Mouse (Mus musculus) midbrain, embryonic 14.5 days (tissue): ENCODE data around the gene Trio. TPM values are rescaled to one million over a fixed set of nuclear protein-coding genes. Genes with fewer than 3 reads are reported as not detected.
A peak's percentile ranks its signal among the peaks of the same experiment; 100 is the strongest.

Source experiments
- ATAC-seq: fragments of 200-750 bp; cut with Nextera tagmentation; 2 replicates; pipeline ENCODE4 v1.8.0; 2017; ENCODE audit warnings: moderate number of reproducible peaks, moderate library complexity; ENCODE audit not compliant: low FRiP score, low TSS enrichment
- DNase-seq: peaks from one replicate; pipeline ENCODE4 v3.0.0-alpha.2; 2015
- H3K27ac ChIP-seq: fragments of 300-500 bp; sonication (generic); replicated peaks from 2 replicates; pipeline ENCODE4 v1.5.1; 2014; ENCODE audit warnings: mild to moderate bottlenecking, low read depth, low read length, moderate library complexity
- H3K27me3 ChIP-seq: fragments of 300-500 bp; sonication (generic); 2 replicates; pipeline ENCODE4 v1.6.1; 2014; ENCODE audit warnings: low read length, control low read depth, mixed read lengths; ENCODE audit not compliant: control insufficient read depth, insufficient read depth
- H3K36me3 ChIP-seq: fragments of 300-500 bp; sonication (generic); 2 replicates; pipeline ENCODE4 v1.6.1; 2014; ENCODE audit warnings: low read length, control low read depth; ENCODE audit not compliant: control insufficient read depth, insufficient read depth
- H3K4me1 ChIP-seq: fragments of 300-500 bp; sonication (generic); 2 replicates; pipeline ENCODE4 v1.6.1; 2014; ENCODE audit warnings: mild to moderate bottlenecking, antibody characterized with exemption, low read length, control low read depth; ENCODE audit not compliant: control insufficient read depth, insufficient read depth
- H3K4me2 ChIP-seq: fragments of 300-500 bp; sonication (generic); 2 replicates; pipeline ENCODE4 v1.6.1; 2014; ENCODE audit warnings: mild to moderate bottlenecking, low read length, moderate library complexity
- H3K4me3 ChIP-seq: fragments of 300-500 bp; sonication (generic); replicated peaks from 2 replicates; pipeline ENCODE4 v1.5.1; 2014; ENCODE audit warnings: low read depth, low read length
- H3K9ac ChIP-seq: fragments of 300-500 bp; sonication (generic); replicated peaks from 2 replicates; pipeline ENCODE4 v1.6.1; 2014; ENCODE audit warnings: mild to moderate bottlenecking, low read length, moderate library complexity
- H3K9me3 ChIP-seq: fragments of 300-500 bp; sonication (generic); 2 replicates; pipeline ENCODE4 v1.6.1; 2016; ENCODE audit warnings: low read length, control low read depth, mixed read lengths; ENCODE audit not compliant: control insufficient read depth
- WGBS: fragments of 180-500 bp; shearing (Covaris S2); extraction: QIAGEN DNeasy Blood & Tissue Kit; methylation state at CpG from one replicate; pipeline ENCODE4 v1.1.7; 2014; 5-methylcytosine and 5-hydroxymethylcytosine counted together
- polyA plus RNA-seq: library from polyadenylated mRNA; unstranded; fragments of >200 nt; fragmentation: Nextera tagmentation; extraction: Ambion mirVana; gene quantifications from 2 replicates; pipeline ENCODE4 v1.2.1, GENCODE M21; 2014

Trio gene
- polyA plus RNA-seq, 1 experiment from 2014 or later: 56.5 TPM

- Histone ChIP-seq H3K4me1 (peaks cover 35% of the 10 kb centered on the region), H3K4me3 (no peak overlapping the region), H3K27me3 (no peaks in the 10 kb centered on the region), H3K36me3 (peaks cover 4% of the 10 kb centered on the region; the same call in 1 of the 2 replicates), H3K27ac (no peak overlapping the region), H3K9ac (no peak overlapping the region), H3K9me3 (no peaks in the 10 kb centered on the region), H3K4me2 (no peak overlapping the region)
- DNase-seq (no peak), ATAC-seq (no peak)
- WGBS: 45% methylated on average over 3 of the region's 3 CpGs
Measured at GRCm38 (mm10) chr15:27920751-27921150, 104.9 kb downstream of the Trio start.

GRCm38 (mm10) chr15:27919540-27919939, 106.1 kb downstream of the Trio start:
- DNase-seq (peak; percentile 87), ATAC-seq (peak; percentile 72; the same call in 1 of the 2 replicates)
- Histone ChIP-seq H3K4me2 (no peak overlapping the region), H3K9ac (no peak overlapping the region), H3K27me3 (no peaks in the 10 kb centered on the region), H3K9me3 (no peaks in the 10 kb centered on the region), H3K4me1 (peaks cover 23% of the 10 kb centered on the region), H3K36me3 (peaks cover 4% of the 10 kb centered on the region; the same call in 1 of the 2 replicates), H3K27ac (no peak overlapping the region), H3K4me3 (no peak overlapping the region)
- 17% methylated on average over 5 of the region's 5 CpGs for WGBS

DNA sequence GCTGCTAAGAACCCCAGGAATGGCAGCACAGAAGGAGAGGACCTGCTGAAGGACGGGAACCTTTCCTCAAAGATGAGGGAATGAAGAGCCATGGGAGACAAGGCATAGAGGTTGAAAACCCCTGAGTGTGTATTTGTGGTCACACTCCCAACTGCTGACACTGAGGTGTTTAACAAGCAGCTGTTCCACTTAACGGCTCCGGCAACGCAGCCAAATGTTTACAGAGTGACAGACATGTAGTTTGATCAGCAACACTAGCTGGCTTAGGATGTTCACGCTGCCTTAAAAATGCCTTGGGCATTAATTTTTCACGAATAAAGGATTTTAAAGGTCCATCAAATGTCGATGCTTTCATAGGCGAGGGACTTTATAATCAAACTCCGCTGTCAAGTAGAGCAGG, 106.8 kb downstream of the Trio start:
- H3K4me3 ChIP-seq: no peak overlapping the region
- H3K9me3 ChIP-seq: no peaks in the 10 kb centered on the region
- DNase-seq (no peak), ATAC-seq (no peak)
- no peaks in the 10 kb centered on the region for H3K27me3 ChIP-seq
- 70% methylated on average over 9 of the region's 9 CpGs for whole genome bisulfite sequencing
- H3K4me1 ChIP-seq: peaks cover 16% of the 10 kb centered on the region
- H3K9ac ChIP-seq: no peak overlapping the region
- H3K36me3 ChIP-seq: peaks cover 4% of the 10 kb centered on the region; the same call in 1 of the 2 replicates
- H3K4me2 ChIP-seq: no peak overlapping the region
- 0 out of 2 replicates have a peak overlapping the region, but pooled peaks have one; percentile 14 for H3K27ac ChIP-seq

- H3K27me3 ChIP-seq: no peaks in the 10 kb centered on the region
- H3K27ac ChIP-seq: no peak overlapping the region
- no peak for ATAC-seq
- no peak overlapping the region for H3K4me2 ChIP-seq
- peaks cover 9% of the 10 kb centered on the region; the same call in 1 of the 2 replicates for H3K36me3 ChIP-seq
- no peaks in the 10 kb centered on the region for H3K9me3 ChIP-seq
- no peak for DNase-seq
- H3K4me3 ChIP-seq: no peak overlapping the region
- no peaks in the 10 kb centered on the region for H3K4me1 ChIP-seq
- no peak overlapping the region for H3K9ac ChIP-seq
- 67% methylated on average over 4 of the region's 4 CpGs for WGBS
Measured at GRCm38 (mm10) chr15:27916204-27916603, 109.4 kb downstream of the Trio start.

DNA sequence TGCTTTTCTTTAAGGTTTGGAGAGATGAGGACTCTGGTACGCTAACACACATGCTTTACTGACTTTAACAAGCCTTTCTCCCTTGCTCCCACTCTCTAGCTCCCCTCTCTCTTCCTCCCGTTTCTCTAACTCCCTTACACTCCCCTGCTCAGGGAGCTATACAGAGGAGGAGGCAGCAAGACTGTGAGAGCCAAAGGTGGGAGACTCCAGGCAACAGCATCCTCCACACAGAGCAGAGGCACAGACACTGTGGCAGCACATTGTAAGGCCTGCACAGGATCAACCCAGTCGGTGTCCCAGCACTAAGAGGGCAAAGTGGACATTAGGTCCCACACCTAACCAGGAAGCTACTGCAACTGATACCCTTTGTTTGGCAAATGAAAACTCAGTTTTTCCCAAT, 112.6 kb downstream of the Trio start:
- 80% methylated on average over 3 of the region's 3 CpGs for WGBS
- no peak overlapping the region for H3K4me2 ChIP-seq
- no peak for ATAC-seq

DNA sequence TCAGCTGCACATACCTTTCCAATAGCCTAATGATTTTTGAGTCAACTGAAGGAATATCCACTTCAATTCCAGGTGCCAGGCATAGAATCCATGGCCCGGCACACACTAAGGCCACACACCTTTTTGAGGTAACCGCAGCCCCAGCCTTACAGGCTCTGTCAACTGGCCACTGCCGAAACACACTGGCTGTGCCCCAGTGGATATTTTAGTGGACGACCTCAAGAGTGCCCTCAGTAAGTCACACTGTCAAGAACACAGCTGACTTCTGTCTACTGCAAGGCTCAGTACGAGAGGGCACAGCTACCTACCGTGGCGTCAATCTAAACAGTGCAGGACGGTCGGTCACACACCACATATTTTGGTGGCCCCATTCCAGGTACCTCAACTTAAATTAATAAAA, 114.5 kb downstream of the Trio start:
- 0 out of 2 replicates have a peak, but pooled peaks cover 12% of the 10 kb centered on the region for H3K36me3 ChIP-seq
- DNase-seq (no peak), ATAC-seq (no peak)
- no peak overlapping the region for H3K4me3 ChIP-seq
- H3K4me1 ChIP-seq: peaks cover 13% of the 10 kb centered on the region
- WGBS: 94% methylated on average over 9 of the region's 9 CpGs
- no peaks in the 10 kb centered on the region for H3K27me3 ChIP-seq
- H3K27ac ChIP-seq: no peak overlapping the region
- H3K9me3 ChIP-seq: no peaks in the 10 kb centered on the region
- no peak overlapping the region for H3K9ac ChIP-seq
- no peak overlapping the region for H3K4me2 ChIP-seq

More for the DNA sequence above, 112.6 kb downstream of the Trio start:
- H3K9ac ChIP-seq: no peak overlapping the region
- H3K36me3 ChIP-seq: peaks cover 11% of the 10 kb centered on the region; the same call in 1 of the 2 replicates
- no peaks in the 10 kb centered on the region for H3K9me3 ChIP-seq
- no peaks in the 10 kb centered on the region for H3K27me3 ChIP-seq
- no peak overlapping the region for H3K4me3 ChIP-seq
- DNase-seq: no peak
- no peak overlapping the region for H3K27ac ChIP-seq
- no peaks in the 10 kb centered on the region for H3K4me1 ChIP-seq

GRCm38 (mm10) chr15:27910179-27910578, 115.5 kb downstream of the Trio start:
- Histone ChIP-seq H3K9me3 (no peaks in the 10 kb centered on the region), H3K4me3 (no peak overlapping the region), H3K9ac (no peak overlapping the region), H3K4me1 (peaks cover 13% of the 10 kb centered on the region), H3K27me3 (no peaks in the 10 kb centered on the region), H3K4me2 (no peak overlapping the region), H3K27ac (no peak overlapping the region), H3K36me3 (0 out of 2 replicates have a peak, but pooled peaks cover 12% of the 10 kb centered on the region)
- DNase-seq: no peak
- ATAC-seq: no peak
- WGBS: 89% methylated on average over 7 of the region's 7 CpGs

DNA sequence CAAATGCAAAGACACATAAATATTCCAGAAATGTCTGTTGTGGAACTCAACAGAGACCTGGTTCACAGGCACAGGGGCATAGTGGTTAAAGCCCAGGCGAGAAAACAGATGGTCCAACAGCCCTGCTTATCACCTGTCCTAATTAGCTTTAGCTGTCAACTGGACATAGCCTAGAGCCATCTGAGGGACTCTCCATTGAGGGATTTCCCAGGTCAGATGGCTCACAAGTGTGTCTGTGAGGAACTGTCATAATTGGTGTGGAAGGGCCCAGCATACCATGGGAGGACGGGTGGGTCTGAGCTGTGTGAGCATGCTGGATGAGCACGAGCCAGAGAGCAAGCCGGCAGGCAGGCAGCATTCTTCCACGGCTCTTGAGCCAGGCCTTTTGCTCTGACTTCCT, 118.0 kb downstream of the Trio start:
- 57% methylated on average over 5 of the region's 5 CpGs for WGBS
- peak; percentile 65; the same call in 1 of the 2 replicates for ATAC-seq

DNA sequence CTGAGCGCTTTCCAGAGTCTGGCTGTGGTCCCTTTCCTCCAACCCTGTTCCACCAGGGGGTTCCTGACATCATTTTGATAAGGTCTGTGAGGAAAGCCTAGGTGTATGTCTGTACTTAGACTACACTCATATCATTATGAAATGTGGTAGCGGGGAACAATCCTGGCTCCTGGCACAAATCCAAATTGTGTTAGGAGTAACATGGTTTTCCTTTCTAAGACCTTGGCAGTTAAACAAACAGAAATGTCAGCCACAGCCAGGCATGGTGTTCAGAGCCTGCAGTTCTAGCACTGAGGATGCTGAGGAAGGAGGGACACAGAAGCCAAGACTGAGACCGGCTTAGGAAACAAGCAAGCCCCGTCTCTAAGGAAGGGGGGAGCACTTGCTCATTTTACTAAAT, 119.2 kb downstream of the Trio start:
- DNase-seq: no peak
- Histone ChIP-seq H3K9me3 (no peaks in the 10 kb centered on the region), H3K4me2 (no peak overlapping the region), H3K4me1 (peaks cover 13% of the 10 kb centered on the region), H3K9ac (no peak overlapping the region), H3K36me3 (peaks cover 21% of the 10 kb centered on the region), H3K4me3 (no peak overlapping the region), H3K27me3 (no peaks in the 10 kb centered on the region), H3K27ac (no peak overlapping the region)
- WGBS: 70% methylated on average over 4 of the region's 4 CpGs
- no peak for ATAC-seq

More for the DNA sequence above, 118.0 kb downstream of the Trio start:
- Histone ChIP-seq H3K9me3 (no peaks in the 10 kb centered on the region), H3K36me3 (peaks cover 19% of the 10 kb centered on the region; the same call in 1 of the 2 replicates), H3K4me2 (no peak overlapping the region), H3K4me1 (peaks cover 13% of the 10 kb centered on the region), H3K27ac (0 out of 2 replicates have a peak overlapping the region, but pooled peaks have one; percentile 21), H3K9ac (no peak overlapping the region; the same call in 1 of the 2 replicates), H3K27me3 (no peaks in the 10 kb centered on the region), H3K4me3 (no peak overlapping the region)
- no peak for DNase-seq
